Mouse (Mus musculus): ENCODE data around the gene Rpl35a. TPM values are rescaled to one million over a fixed set of nuclear protein-coding genes. Genes with fewer than 3 reads are reported as not detected.
"Not testable (repeated sequence)": the region's sequence is repeated elsewhere in the genome, so short reads cannot be mapped to it uniquely, and the experiment has no call there.

Rpl35a gene
- total and polyA plus RNA-seq, 2 experiments from 2014 or later = 490 to 659 TPM

DNA sequence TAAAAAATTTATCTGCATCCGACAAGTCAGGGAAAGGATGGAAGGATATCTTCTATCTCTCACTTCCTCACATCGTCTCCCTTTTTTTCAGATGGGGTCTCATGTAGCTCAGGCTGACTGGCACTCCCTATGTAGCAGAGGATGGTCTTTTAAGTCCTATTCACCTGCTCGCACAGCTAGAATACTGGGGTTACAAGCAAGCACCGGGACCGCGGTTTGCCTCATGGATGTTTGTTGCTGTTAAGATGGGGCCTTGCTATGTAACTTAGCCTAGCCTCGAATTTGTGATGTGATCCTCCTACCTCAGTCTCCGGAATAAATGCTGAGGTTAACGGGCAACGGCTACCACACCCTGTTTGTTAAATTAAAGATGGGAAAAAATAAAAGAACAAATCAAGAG lies 598 bp upstream of the Rpl35a start:
- H3K9ac ChIP-seq (replicated peaks; ENCODE audit: low read depth, low read length) = 0 out of 2 replicates have a peak overlapping the region, but pooled peaks have one; percentile 45
- ATAC-seq (ENCODE audit: insufficient read depth, low read depth) = peak; percentile 3; the same call in 1 of the 2 replicates
- DNase-seq (ENCODE audit: low spot score) = no peak
- no peaks in the 10 kb centered on the region for H3K9me3 ChIP-seq (replicated peaks; ENCODE audit: control insufficient read depth, low read length)
- no peaks in the 10 kb centered on the region for H3K27me3 ChIP-seq (ENCODE audit: control insufficient read depth, insufficient read depth, low read length)
- H3K36me3 ChIP-seq (replicated peaks; ENCODE audit: control insufficient read depth, insufficient read depth, low read length) = peaks cover 27% of the 10 kb centered on the region
- 14% methylated on average over 10 of the region's 10 CpGs for WGBS
- H3K4me1 ChIP-seq (ENCODE audit: control insufficient read depth, insufficient read depth) = peaks cover 9% of the 10 kb centered on the region
- TF ChIP-seq EP300 (IDR thresholded peaks at IDR 0.05; ENCODE audit: low read depth) (no peak), CTCF (IDR thresholded peaks at IDR 0.05; ENCODE audit: low read depth) (no peak)
- peak overlapping the region; percentile 91 for H3K4me3 ChIP-seq (ENCODE audit: low read depth, low read length)
- H3K4me2 ChIP-seq (ENCODE audit: low read depth, low read length) = peak overlapping the region; percentile 75
- H3K27ac ChIP-seq (ENCODE audit: low read depth) = no peak overlapping the region

DNA sequence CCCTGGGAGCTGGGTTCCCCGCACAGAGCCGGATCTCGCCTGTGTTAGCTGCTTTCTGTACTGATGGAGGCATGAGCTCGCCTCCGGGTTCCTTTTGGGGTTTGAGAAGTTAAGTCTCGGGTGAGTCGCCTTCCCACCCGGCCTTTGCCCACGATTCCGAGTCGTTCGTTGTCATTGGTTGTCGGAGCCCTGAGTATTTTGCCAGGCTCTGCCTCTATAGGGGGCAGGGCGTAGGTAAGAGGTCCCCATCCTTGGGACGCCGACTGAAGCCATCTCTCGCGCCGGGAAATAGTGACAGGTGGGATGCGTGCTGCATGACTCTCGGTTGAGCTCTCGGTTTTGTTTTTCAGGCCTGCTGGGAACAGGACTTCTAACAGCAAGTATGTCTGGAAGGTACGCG lies 533 bp downstream of the Rpl35a start:
- peak; percentile 45 for DNase-seq (ENCODE audit: low spot score)
- peaks cover 11% of the 10 kb centered on the region for H3K4me1 ChIP-seq (ENCODE audit: control insufficient read depth, insufficient read depth)
- H3K27me3 ChIP-seq (ENCODE audit: control insufficient read depth, insufficient read depth, low read length) = no peaks in the 10 kb centered on the region
- peak overlapping the region; percentile 91 for H3K4me3 ChIP-seq (ENCODE audit: low read depth, low read length)
- TF ChIP-seq CTCF (IDR thresholded peaks at IDR 0.05; ENCODE audit: low read depth) (no peak), EP300 (IDR thresholded peaks at IDR 0.05; ENCODE audit: low read depth) (no peak)
- peaks cover 31% of the 10 kb centered on the region for H3K36me3 ChIP-seq (replicated peaks; ENCODE audit: control insufficient read depth, insufficient read depth, low read length)
- H3K9me3 ChIP-seq (replicated peaks; ENCODE audit: control insufficient read depth, low read length) = no peaks in the 10 kb centered on the region
- WGBS = 0% methylated on average over 24 of the region's 24 CpGs
- peak overlapping the region; percentile 78 for H3K4me2 ChIP-seq (ENCODE audit: low read depth, low read length)
- ATAC-seq (ENCODE audit: insufficient read depth, low read depth) = peak; percentile 22
- H3K9ac ChIP-seq (replicated peaks; ENCODE audit: low read depth, low read length) = peak overlapping the region; percentile 93
- peak overlapping the region; percentile 91 for H3K27ac ChIP-seq (ENCODE audit: low read depth)

DNA sequence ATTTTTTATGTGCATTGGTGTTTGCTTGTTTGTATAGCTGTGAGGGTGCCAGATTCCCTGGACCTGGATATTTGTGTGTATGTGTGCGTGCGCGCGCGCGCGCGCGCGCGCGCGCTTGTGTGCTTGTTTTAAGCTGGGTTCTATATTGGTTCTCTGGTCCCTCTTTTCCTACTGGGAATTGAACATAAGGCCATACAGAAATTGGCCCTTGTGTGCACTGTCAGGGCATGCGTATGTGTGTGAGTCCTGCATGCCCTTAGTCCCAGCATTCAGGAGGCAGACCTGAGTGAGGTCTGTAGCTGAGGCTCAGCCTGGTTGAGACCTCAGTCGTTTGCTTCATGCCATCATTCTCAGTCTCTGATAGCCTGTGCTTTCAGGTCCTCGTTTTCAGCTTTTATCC lies 1.8 kb downstream of the Rpl35a start:
- DNase-seq (ENCODE audit: low spot score) (no peak), ATAC-seq (ENCODE audit: insufficient read depth, low read depth) (no peak)
- peak overlapping the region; percentile 78 for H3K4me2 ChIP-seq (ENCODE audit: low read depth, low read length)
- H3K4me3 ChIP-seq (ENCODE audit: low read depth, low read length) = no peak overlapping the region
- H3K36me3 ChIP-seq (replicated peaks; ENCODE audit: control insufficient read depth, insufficient read depth, low read length) = peaks cover 31% of the 10 kb centered on the region
- no peaks in the 10 kb centered on the region for H3K9me3 ChIP-seq (replicated peaks; ENCODE audit: control insufficient read depth, low read length)
- 88% methylated on average over 16 of the region's 16 CpGs for WGBS
- no peaks in the 10 kb centered on the region for H3K27me3 ChIP-seq (ENCODE audit: control insufficient read depth, insufficient read depth, low read length)
- H3K9ac ChIP-seq (replicated peaks; ENCODE audit: low read depth, low read length) = peak overlapping the region; percentile 38; the same call in 1 of the 2 replicates
- H3K4me1 ChIP-seq (ENCODE audit: control insufficient read depth, insufficient read depth) = peaks cover 13% of the 10 kb centered on the region
- TF ChIP-seq EP300 (IDR thresholded peaks at IDR 0.05; ENCODE audit: low read depth) (no peak), CTCF (IDR thresholded peaks at IDR 0.05; ENCODE audit: low read depth) (no peak)
- 0 out of 2 replicates have a peak overlapping the region, but pooled peaks have one; percentile 8 for H3K27ac ChIP-seq (ENCODE audit: low read depth)

DNA sequence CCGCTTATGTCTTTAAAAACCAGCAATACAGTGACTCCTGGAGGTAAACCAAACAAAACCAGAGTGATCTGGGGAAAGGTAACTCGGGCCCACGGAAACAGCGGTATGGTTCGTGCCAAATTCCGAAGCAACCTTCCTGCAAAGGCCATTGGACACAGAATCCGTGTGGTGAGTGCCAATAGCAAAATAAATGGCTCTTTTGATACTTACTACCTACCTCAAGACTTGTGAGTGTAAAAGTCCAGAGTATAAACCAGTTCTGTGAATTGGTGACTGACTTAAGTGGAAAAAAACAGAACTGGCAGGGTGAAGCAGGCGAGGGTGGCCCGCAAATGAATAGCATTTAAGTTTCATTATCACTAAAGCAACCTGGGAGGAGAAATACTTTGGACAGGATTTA lies 2.4 kb downstream of the Rpl35a start:
- not testable (repeated sequence) for H3K27ac ChIP-seq (ENCODE audit: low read depth); H3K9me3 ChIP-seq (replicated peaks; ENCODE audit: control insufficient read depth, low read length); H3K4me3 ChIP-seq (ENCODE audit: low read depth, low read length); ATAC-seq (ENCODE audit: insufficient read depth, low read depth); H3K4me2 ChIP-seq (ENCODE audit: low read depth, low read length); DNase-seq (ENCODE audit: low spot score); H3K27me3 ChIP-seq (ENCODE audit: control insufficient read depth, insufficient read depth, low read length); H3K9ac ChIP-seq (replicated peaks; ENCODE audit: low read depth, low read length)
- H3K4me1 ChIP-seq (ENCODE audit: control insufficient read depth, insufficient read depth) = peaks cover 13% of the 10 kb centered on the region
- WGBS = 85% methylated on average over 9 of the region's 9 CpGs
- H3K36me3 ChIP-seq (replicated peaks; ENCODE audit: control insufficient read depth, insufficient read depth, low read length) = peaks cover 31% of the 10 kb centered on the region

DNA sequence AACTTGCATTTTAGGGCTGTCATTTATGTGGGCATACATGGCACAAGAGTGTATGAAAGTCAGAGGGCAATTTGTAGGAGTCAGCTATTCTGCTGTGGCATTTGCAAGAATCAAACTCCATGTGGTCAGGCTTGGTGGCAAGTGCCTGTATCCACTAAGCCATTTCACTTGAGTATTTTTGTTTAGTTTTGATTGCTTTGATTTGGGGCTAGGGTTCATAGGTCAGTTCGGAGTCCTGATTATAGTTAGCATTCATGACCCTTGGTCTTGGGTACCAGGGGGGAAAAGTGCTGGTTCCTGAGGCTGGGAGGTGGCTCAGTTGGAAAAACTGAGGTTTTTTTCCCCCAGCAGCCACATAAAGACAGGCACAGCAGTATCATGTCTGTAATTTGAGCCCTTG lies 3.2 kb downstream of the Rpl35a start:
- DNase-seq (ENCODE audit: low spot score) = no peak
- no peak for TF ChIP-seq CTCF (IDR thresholded peaks at IDR 0.05; ENCODE audit: low read depth)
- TF ChIP-seq EP300 (IDR thresholded peaks at IDR 0.05; ENCODE audit: low read depth) = no peak
- Histone ChIP-seq H3K36me3 (replicated peaks; ENCODE audit: control insufficient read depth, insufficient read depth, low read length) (peaks cover 31% of the 10 kb centered on the region), H3K4me1 (ENCODE audit: control insufficient read depth, insufficient read depth) (peaks cover 13% of the 10 kb centered on the region), H3K27me3 (ENCODE audit: control insufficient read depth, insufficient read depth, low read length) (no peaks in the 10 kb centered on the region), H3K4me2 (ENCODE audit: low read depth, low read length) (no peak overlapping the region), H3K4me3 (ENCODE audit: low read depth, low read length) (no peak overlapping the region), H3K9me3 (replicated peaks; ENCODE audit: control insufficient read depth, low read length) (no peaks in the 10 kb centered on the region), H3K9ac (replicated peaks; ENCODE audit: low read depth, low read length) (no peak overlapping the region), H3K27ac (ENCODE audit: low read depth) (no peak overlapping the region)
- ATAC-seq (ENCODE audit: insufficient read depth, low read depth) = no peak
- 96% methylated on average over 1 of the region's 1 CpGs for WGBS

DNA sequence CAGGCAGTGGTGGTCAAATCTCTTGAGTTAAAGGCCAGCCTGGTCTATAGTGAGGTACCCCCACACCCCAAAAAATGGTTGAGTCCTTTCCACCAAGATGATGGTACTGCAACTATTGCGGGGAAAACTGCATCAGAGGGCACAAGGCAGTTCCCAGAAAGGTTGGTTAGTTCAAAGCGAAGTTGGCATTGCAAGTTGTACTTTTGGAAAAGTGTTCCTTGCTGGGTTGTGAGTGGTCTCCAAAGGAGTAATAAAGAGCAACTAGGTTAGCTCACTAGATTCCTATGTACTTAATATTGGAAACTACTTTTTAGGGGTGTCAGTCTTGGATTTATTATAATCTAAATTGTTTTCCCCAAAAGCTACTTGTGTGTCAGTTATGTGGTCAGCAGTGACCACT lies 4.7 kb downstream of the Rpl35a start:
- peaks cover 9% of the 10 kb centered on the region for H3K4me1 ChIP-seq (ENCODE audit: control insufficient read depth, insufficient read depth)
- no peak for DNase-seq (ENCODE audit: low spot score)
- WGBS = 82% methylated on average over 2 of the region's 2 CpGs

More for the DNA sequence above, 4.7 kb downstream of the Rpl35a start:
- no peaks in the 10 kb centered on the region for H3K27me3 ChIP-seq (ENCODE audit: control insufficient read depth, insufficient read depth, low read length)
- H3K9me3 ChIP-seq (replicated peaks; ENCODE audit: control insufficient read depth, low read length) = no peaks in the 10 kb centered on the region
- H3K4me3 ChIP-seq (ENCODE audit: low read depth, low read length) = no peak overlapping the region
- no peak overlapping the region for H3K4me2 ChIP-seq (ENCODE audit: low read depth, low read length)
- H3K36me3 ChIP-seq (replicated peaks; ENCODE audit: control insufficient read depth, insufficient read depth, low read length) = peaks cover 31% of the 10 kb centered on the region
- TF ChIP-seq EP300 (IDR thresholded peaks at IDR 0.05; ENCODE audit: low read depth) = no peak
- TF ChIP-seq CTCF (IDR thresholded peaks at IDR 0.05; ENCODE audit: low read depth) = no peak
- H3K27ac ChIP-seq (ENCODE audit: low read depth) = no peak overlapping the region
- ATAC-seq (ENCODE audit: insufficient read depth, low read depth) = no peak
- H3K9ac ChIP-seq (replicated peaks; ENCODE audit: low read depth, low read length) = no peak overlapping the region
